Mouse (Mus musculus) lung, adult 18-20 months (tissue): ENCODE measurements at regions not wholly inside any gene's neighbourhood (a gene's known extent, or its start where the extent isn't known, plus 50 kb on each side); places are given as distances from the start of the nearest gene placed in this dataset.

ENCODE experiments used
- DNase-seq, 2 experiments: peaks; one replicate each; pipeline ENCODE4 v3.0.0; 2022; ENCODE audit warnings: mixed read lengths in 2 of 2

DNA sequence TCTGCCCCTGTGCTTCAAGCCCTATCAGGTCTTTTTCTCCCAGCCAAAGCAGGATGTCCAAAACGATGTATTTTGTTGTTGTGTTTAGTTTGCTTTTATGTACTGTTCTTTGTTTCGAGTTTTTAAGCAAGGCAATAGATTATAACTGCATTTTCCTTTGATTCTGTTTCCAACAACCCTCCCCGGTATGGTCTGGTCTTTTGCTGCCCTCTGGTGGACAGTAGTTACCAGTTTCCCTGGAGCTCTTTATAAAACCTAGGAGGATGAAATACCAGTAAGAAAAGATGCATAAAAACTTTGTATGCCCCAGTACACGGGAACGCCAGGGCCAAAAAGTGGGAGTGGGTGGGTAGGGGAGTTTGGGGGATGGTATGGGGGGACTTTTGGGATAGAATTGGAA, 73.9 kb upstream of the Itm2a start:
- peak in 1 of 2 experiments; percentile 6 for DNase-seq

- DNase-seq: no peak
Measured at GRCm38 (mm10) chrX:107469242-107469641, 66.1 kb upstream of the Itm2a start.
